Mouse (Mus musculus) heart, postnatal 4 days (tissue): ENCODE measurements around the gene Serpine3. TPM values are rescaled to one million over a fixed set of nuclear protein-coding genes. Genes with fewer than 3 reads are reported as not detected.

Experiments used
- total RNA-seq, 2 experiments: library from RNA; stranded (reverse); gene quantifications; 2 replicates each; pipeline ENCODE4 v1.2.3; 2021

Serpine3 gene
- total RNA-seq, 2 experiments from 2014 or later = not detected

Other genes with a start within 250 kb of the Serpine3 start
- gene Gucy1b2, start 207.4 kb upstream of the Serpine3 start, total RNA-seq = under 1 TPM in 1 of 2 experiments, not detected in 1; 0.18 TPM
- gene Fam124a, start 107.9 kb upstream of the Serpine3 start, total RNA-seq = 1 to 10 TPM; 3.2 to 3.8 TPM
- gene Gm4131, start 96.7 kb upstream of the Serpine3 start, total RNA-seq = not detected
- gene Ints6, start 97.5 kb downstream of the Serpine3 start, total RNA-seq = 10 to 100 TPM; 19.0 to 25.0 TPM
- 1 to 10 TPM; 8.0 to 8.3 TPM for gene Wdfy2, start 174.0 kb downstream of the Serpine3 start, total RNA-seq